Mouse (Mus musculus) liver, postnatal 0 days (tissue): ENCODE data around the gene Aldh3b3. TPM values are rescaled to one million over a fixed set of nuclear protein-coding genes. Genes with fewer than 3 reads are reported as not detected.
"Not testable (repeated sequence)": the region's sequence is repeated elsewhere in the genome, so short reads cannot be mapped to it uniquely, and the experiment has no call there.

Source experiments
- ATAC-seq: fragments of 200-750 bp; cut with Nextera tagmentation; 2 replicates; pipeline ENCODE4 v1.8.0; 2017; ENCODE audit warnings: mild to moderate bottlenecking, moderate library complexity
- DNase-seq: peaks from one replicate; pipeline ENCODE4 v3.0.0-alpha.2; 2016
- H3K27ac ChIP-seq: fragments of 300-500 bp; sonication (generic); 2 replicates; pipeline ENCODE4 v1.5.1; 2014; ENCODE audit warnings: antibody characterized with exemption, moderate library complexity, mild to moderate bottlenecking, low read depth
- H3K27me3 ChIP-seq: fragments of 300-500 bp; sonication (generic); 2 replicates; pipeline ENCODE4 v1.6.1; 2014; ENCODE audit warnings: low read length, control low read depth, mixed read lengths; ENCODE audit not compliant: insufficient read depth
- H3K36me3 ChIP-seq: fragments of 300-500 bp; sonication (generic); replicated peaks from 2 replicates; pipeline ENCODE4 v1.6.1; 2014; ENCODE audit warnings: mild to moderate bottlenecking, control low read depth, low read length, moderate library complexity, mixed read lengths; ENCODE audit not compliant: insufficient read depth
- H3K4me1 ChIP-seq: fragments of 300-500 bp; sonication (generic); 2 replicates; pipeline ENCODE4 v1.6.1; 2014; ENCODE audit warnings: antibody characterized with exemption, mild to moderate bottlenecking, control low read depth; ENCODE audit not compliant: insufficient read depth
- H3K4me2 ChIP-seq: fragments of 300-500 bp; sonication (generic); 2 replicates; pipeline ENCODE4 v1.6.1; 2014; ENCODE audit warnings: low read depth, mild to moderate bottlenecking, low read length, moderate library complexity, mixed read lengths
- H3K4me3 ChIP-seq: fragments of 300-500 bp; sonication (generic); 2 replicates; pipeline ENCODE4 v1.5.1; 2014; ENCODE audit warnings: low read depth, low read length
- H3K9ac ChIP-seq: fragments of 300-500 bp; sonication (generic); replicated peaks from 2 replicates; pipeline ENCODE4 v1.6.1; 2014; ENCODE audit warnings: mild to moderate bottlenecking, moderate library complexity
- H3K9me3 ChIP-seq: fragments of 300-500 bp; sonication (generic); 2 replicates; pipeline ENCODE4 v1.6.1; 2016; ENCODE audit warnings: mild to moderate bottlenecking, control low read depth, low read length, mixed read lengths
- CTCF ChIP-seq: sonication (generic); IDR thresholded peaks from 2 replicates; pipeline ENCODE4 v1.5.1; 2016; ENCODE audit warnings: antibody characterized with exemption, low read depth
- EP300 ChIP-seq: IDR thresholded peaks from 2 replicates; pipeline ENCODE4 v1.6.1; 2016; ENCODE audit warnings: antibody characterized with exemption, low read depth, mild to moderate bottlenecking
- WGBS: fragments of 180-500 bp; shearing (Covaris S2); extraction: QIAGEN DNeasy Blood & Tissue Kit; methylation state at CpG from one replicate; pipeline ENCODE4 v1.1.7; 2014; ENCODE audit not compliant: insufficient replicate concordance; 5-methylcytosine and 5-hydroxymethylcytosine counted together
- polyA plus RNA-seq: library from polyadenylated mRNA; unstranded; fragments of >200 nt; fragmentation: Nextera tagmentation; extraction: Ambion mirVana; gene quantifications from 2 replicates; pipeline ENCODE4 v1.2.1, GENCODE M21; 2015

Gene Aldh3b3
- polyA plus RNA-seq, 1 experiment from 2014 or later, result 0.13 TPM

GRCm38 (mm10) chr19:3955804-3956203 is 2.6 kb upstream of the Aldh3b3 start:
- Histone ChIP-seq H3K36me3 (no peaks in the 10 kb centered on the region), H3K4me2 (no peak overlapping the region), H3K4me3 (no peak overlapping the region), H3K27ac (no peak overlapping the region), H3K9ac (no peak overlapping the region), H3K9me3 (no peaks in the 10 kb centered on the region), H3K4me1 (no peaks in the 10 kb centered on the region), H3K27me3 (no peaks in the 10 kb centered on the region)
- TF ChIP-seq EP300 (no peak), CTCF (no peak)
- DNase-seq (no peak), ATAC-seq (no peak)
- WGBS, result 51% methylated on average over 4 of the region's 4 CpGs

- H3K27me3 ChIP-seq, H3K9me3 ChIP-seq, H3K36me3 ChIP-seq, H3K4me2 ChIP-seq, ATAC-seq, H3K27ac ChIP-seq, DNase-seq, H3K9ac ChIP-seq, H3K4me3 ChIP-seq, H3K4me1 ChIP-seq: not testable (repeated sequence)
- 83% methylated on average over 5 of the region's 5 CpGs for WGBS
Measured at GRCm38 (mm10) chr19:3957296-3958036, 979 bp upstream of the Aldh3b3 start.

GRCm38 (mm10) chr19:3959030-3959429 is 585 bp downstream of the Aldh3b3 start:
- ATAC-seq (no peak), DNase-seq (no peak)
- Histone ChIP-seq H3K4me3 (no peak overlapping the region), H3K9ac (no peak overlapping the region), H3K27me3 (no peaks in the 10 kb centered on the region), H3K4me1 (no peaks in the 10 kb centered on the region), H3K4me2 (no peak overlapping the region), H3K36me3 (no peaks in the 10 kb centered on the region), H3K27ac (no peak overlapping the region), H3K9me3 (no peaks in the 10 kb centered on the region)
- TF ChIP-seq EP300, result no peak
- no peak for TF ChIP-seq CTCF

- ATAC-seq (no peak), DNase-seq (no peak)
- Histone ChIP-seq H3K27ac (no peak overlapping the region), H3K36me3 (no peaks in the 10 kb centered on the region), H3K4me1 (no peaks in the 10 kb centered on the region), H3K4me2 (no peak overlapping the region), H3K9me3 (no peaks in the 10 kb centered on the region), H3K27me3 (no peaks in the 10 kb centered on the region), H3K4me3 (no peak overlapping the region), H3K9ac (no peak overlapping the region)
- TF ChIP-seq EP300 (no peak), CTCF (no peak)
- WGBS, result 71% methylated on average over 5 of the region's 5 CpGs
Measured at GRCm38 (mm10) chr19:3960211-3960610, 1.8 kb downstream of the Aldh3b3 start.

- 83% methylated on average over 6 of the region's 6 CpGs for whole genome bisulfite sequencing
- not testable (repeated sequence) for H3K9me3 ChIP-seq, H3K9ac ChIP-seq, H3K4me1 ChIP-seq, DNase-seq, H3K27ac ChIP-seq, H3K4me3 ChIP-seq, H3K27me3 ChIP-seq, H3K4me2 ChIP-seq, ATAC-seq, H3K36me3 ChIP-seq
Measured at GRCm38 (mm10) chr19:3961805-3962204, 3.4 kb downstream of the Aldh3b3 start.

GRCm38 (mm10) chr19:3962469-3962868 is 4.0 kb downstream of the Aldh3b3 start:
- 13% methylated on average over 2 of the region's 2 CpGs for WGBS
- Histone ChIP-seq H3K4me3 (no peak overlapping the region), H3K4me1 (no peaks in the 10 kb centered on the region), H3K4me2 (no peak overlapping the region), H3K9me3 (no peaks in the 10 kb centered on the region), H3K36me3 (no peaks in the 10 kb centered on the region), H3K9ac (no peak overlapping the region), H3K27me3 (no peaks in the 10 kb centered on the region), H3K27ac (no peak overlapping the region)
- ATAC-seq, result no peak
- TF ChIP-seq EP300 (no peak), CTCF (peak; percentile 45)
- DNase-seq, result no peak

- H3K27ac ChIP-seq, result no peak overlapping the region
- WGBS, result 59% methylated on average over 4 of the region's 4 CpGs
- H3K4me3 ChIP-seq, result no peak overlapping the region
- no peak overlapping the region for H3K9ac ChIP-seq
- ATAC-seq (0 out of 2 replicates have a peak, but pooled peaks have one; percentile 10), DNase-seq (no peak)
- no peaks in the 10 kb centered on the region for H3K27me3 ChIP-seq
- H3K4me1 ChIP-seq, result no peaks in the 10 kb centered on the region
- no peak for TF ChIP-seq EP300
- TF ChIP-seq CTCF, result peak; percentile 42
- H3K36me3 ChIP-seq, result no peaks in the 10 kb centered on the region
- H3K9me3 ChIP-seq, result no peaks in the 10 kb centered on the region
- H3K4me2 ChIP-seq, result no peak overlapping the region
Measured at GRCm38 (mm10) chr19:3964030-3964429, 5.6 kb downstream of the Aldh3b3 start.
